Mouse (Mus musculus) embryonic facial prominence, embryonic 12.5 days (tissue): Measurements from ENCODE around the gene Fads6. TPM values are rescaled to one million over a fixed set of nuclear protein-coding genes. Genes with fewer than 3 reads are reported as not detected.

Experiments used
- ATAC-seq: fragments of 200-750 bp; cut with Nextera tagmentation; 2 replicates; pipeline ENCODE4 v1.8.0; 2017; ENCODE audit not compliant: insufficient number of reproducible peaks, insufficient read depth, low FRiP score, low TSS enrichment
- H3K27ac ChIP-seq: fragments of 300-500 bp; sonication (generic); 2 replicates; pipeline ENCODE4 v1.5.1; 2016; ENCODE audit warnings: mild to moderate bottlenecking
- H3K27me3 ChIP-seq: fragments of 300-500 bp; sonication (generic); 2 replicates; pipeline ENCODE4 v1.6.1; 2016; ENCODE audit warnings: mild to moderate bottlenecking, moderate library complexity
- H3K36me3 ChIP-seq: fragments of 300-500 bp; sonication (generic); 2 replicates; pipeline ENCODE4 v1.6.1; 2016; ENCODE audit warnings: mild to moderate bottlenecking
- H3K4me1 ChIP-seq: fragments of 300-500 bp; sonication (generic); 2 replicates; pipeline ENCODE4 v1.6.1; 2016
- H3K4me2 ChIP-seq: fragments of 300-500 bp; sonication (generic); replicated peaks from 2 replicates; pipeline ENCODE4 v1.6.1; 2016; ENCODE audit warnings: mild to moderate bottlenecking, moderate library complexity
- H3K4me3 ChIP-seq: fragments of 300-500 bp; sonication (generic); 2 replicates; pipeline ENCODE4 v1.5.1; 2016; ENCODE audit warnings: mild to moderate bottlenecking
- H3K9ac ChIP-seq: fragments of 300-500 bp; sonication (generic); 2 replicates; pipeline ENCODE4 v1.6.1; 2016; ENCODE audit warnings: mild to moderate bottlenecking, moderate library complexity
- H3K9me3 ChIP-seq: fragments of 300-500 bp; sonication (generic); 2 replicates; pipeline ENCODE4 v1.6.1; 2016; ENCODE audit warnings: mild to moderate bottlenecking, moderate library complexity
- WGBS: fragments of 180-500 bp; shearing (Covaris S2); methylation state at CpG from one replicate; pipeline ENCODE4 v1.1.7; 2016; 5-methylcytosine and 5-hydroxymethylcytosine counted together
- polyA plus RNA-seq: library from polyadenylated mRNA; unstranded; fragments of >200 nt; fragmentation: Nextera tagmentation; extraction: Ambion mirVana; gene quantifications from 2 replicates; pipeline ENCODE4 v1.2.1, GENCODE M21; 2016

Fads6 gene
- polyA plus RNA-seq, 1 experiment from 2014 or later, result 0.28 TPM

GRCm38 (mm10) chr11:115274771-115275170, 22.7 kb downstream of the Fads6 start:
- no peak for ATAC-seq
- no peak overlapping the region for H3K4me2 ChIP-seq
- H3K9ac ChIP-seq, result no peak overlapping the region
- no peak overlapping the region for H3K4me3 ChIP-seq
- H3K4me1 ChIP-seq, result peaks cover 22% of the 10 kb centered on the region
- H3K36me3 ChIP-seq, result no peaks in the 10 kb centered on the region
- H3K27ac ChIP-seq, result no peak overlapping the region
- H3K27me3 ChIP-seq, result 0 out of 2 replicates have a peak, but pooled peaks cover 3% of the 10 kb centered on the region
- H3K9me3 ChIP-seq, result no peaks in the 10 kb centered on the region
- 90% methylated on average over 6 of the region's 6 CpGs for WGBS

GRCm38 (mm10) chr11:115274178-115274577, 23.3 kb downstream of the Fads6 start:
- no peak for ATAC-seq
- no peak overlapping the region for H3K4me2 ChIP-seq

GRCm38 (mm10) chr11:115273735-115274134, 23.7 kb downstream of the Fads6 start:
- WGBS, result 46% methylated on average over 7 of the region's 7 CpGs
- peaks cover 8% of the 10 kb centered on the region; the same call in 1 of the 2 replicates for H3K36me3 ChIP-seq
- ATAC-seq, result no peak
- H3K9me3 ChIP-seq, result no peaks in the 10 kb centered on the region
- H3K27me3 ChIP-seq, result peaks cover 13% of the 10 kb centered on the region
- H3K4me1 ChIP-seq, result peaks cover 22% of the 10 kb centered on the region
- no peak overlapping the region for H3K27ac ChIP-seq
- H3K4me3 ChIP-seq, result no peak overlapping the region
- no peak overlapping the region for H3K9ac ChIP-seq
- H3K4me2 ChIP-seq, result no peak overlapping the region

More at GRCm38 (mm10) chr11:115274178-115274577, 23.3 kb downstream of the Fads6 start:
- Histone ChIP-seq H3K9ac (no peak overlapping the region), H3K27ac (no peak overlapping the region), H3K9me3 (no peaks in the 10 kb centered on the region), H3K27me3 (peaks cover 8% of the 10 kb centered on the region), H3K4me1 (peaks cover 22% of the 10 kb centered on the region), H3K4me3 (no peak overlapping the region), H3K36me3 (peaks cover 4% of the 10 kb centered on the region; the same call in 1 of the 2 replicates)
- 82% methylated on average over 7 of the region's 7 CpGs for WGBS

GRCm38 (mm10) chr11:115272894-115273498, 24.5 kb downstream of the Fads6 start:
- H3K4me1 ChIP-seq, result peaks cover 20% of the 10 kb centered on the region
- no peak overlapping the region for H3K9ac ChIP-seq

GRCm38 (mm10) chr11:115271481-115271880, 26.0 kb downstream of the Fads6 start:
- no peaks in the 10 kb centered on the region for H3K9me3 ChIP-seq
- no peak overlapping the region for H3K9ac ChIP-seq
- ATAC-seq, result no peak
- H3K4me3 ChIP-seq, result no peak overlapping the region
- 70% methylated on average over 10 of the region's 10 CpGs for WGBS
- no peak overlapping the region for H3K4me2 ChIP-seq
- H3K27me3 ChIP-seq, result peaks cover 35% of the 10 kb centered on the region
- no peak overlapping the region for H3K27ac ChIP-seq
- peaks cover 16% of the 10 kb centered on the region; the same call in 1 of the 2 replicates for H3K36me3 ChIP-seq
- peaks cover 23% of the 10 kb centered on the region for H3K4me1 ChIP-seq

More at GRCm38 (mm10) chr11:115272894-115273498, 24.5 kb downstream of the Fads6 start:
- no peak overlapping the region for H3K27ac ChIP-seq
- WGBS, result 79% methylated on average over 10 of the region's 10 CpGs
- H3K4me3 ChIP-seq, result no peak overlapping the region
- no peak overlapping the region for H3K4me2 ChIP-seq
- no peak for ATAC-seq
- H3K9me3 ChIP-seq, result no peaks in the 10 kb centered on the region
- H3K36me3 ChIP-seq, result peaks cover 15% of the 10 kb centered on the region; the same call in 1 of the 2 replicates
- H3K27me3 ChIP-seq, result peaks cover 20% of the 10 kb centered on the region

- Histone ChIP-seq H3K36me3 (peaks cover 16% of the 10 kb centered on the region; the same call in 1 of the 2 replicates), H3K27me3 (peaks cover 39% of the 10 kb centered on the region), H3K27ac (no peak overlapping the region), H3K9me3 (no peaks in the 10 kb centered on the region), H3K4me3 (no peak overlapping the region), H3K9ac (no peak overlapping the region), H3K4me1 (peaks cover 23% of the 10 kb centered on the region), H3K4me2 (no peak overlapping the region)
- ATAC-seq, result no peak
- 77% methylated on average over 9 of the region's 9 CpGs for WGBS
Observed at GRCm38 (mm10) chr11:115271052-115271451, 26.4 kb downstream of the Fads6 start.

- peaks cover 47% of the 10 kb centered on the region for H3K27me3 ChIP-seq
- no peaks in the 10 kb centered on the region for H3K9me3 ChIP-seq
- H3K9ac ChIP-seq, result no peak overlapping the region
- WGBS, result 32% methylated on average over 19 of the region's 19 CpGs
- H3K4me1 ChIP-seq, result peaks cover 21% of the 10 kb centered on the region
- ATAC-seq, result no peak
- H3K4me3 ChIP-seq, result no peak overlapping the region
- no peak overlapping the region for H3K4me2 ChIP-seq
- H3K27ac ChIP-seq, result no peak overlapping the region
- H3K36me3 ChIP-seq, result peaks cover 16% of the 10 kb centered on the region; the same call in 1 of the 2 replicates
Observed at GRCm38 (mm10) chr11:115270148-115270861, 27.2 kb downstream of the Fads6 start.

GRCm38 (mm10) chr11:115269330-115270066, 28.0 kb downstream of the Fads6 start:
- H3K9ac ChIP-seq, result no peak overlapping the region
- H3K4me3 ChIP-seq, result no peak overlapping the region
- H3K4me2 ChIP-seq, result no peak overlapping the region
- WGBS, result 85% methylated on average over 27 of the region's 27 CpGs
- no peaks in the 10 kb centered on the region for H3K9me3 ChIP-seq
- peaks cover 24% of the 10 kb centered on the region for H3K4me1 ChIP-seq
- H3K27ac ChIP-seq, result no peak overlapping the region
- H3K36me3 ChIP-seq, result peaks cover 16% of the 10 kb centered on the region; the same call in 1 of the 2 replicates
- ATAC-seq, result no peak
- H3K27me3 ChIP-seq, result peaks cover 55% of the 10 kb centered on the region

- peaks cover 16% of the 10 kb centered on the region; the same call in 1 of the 2 replicates for H3K36me3 ChIP-seq
- ATAC-seq, result no peak
- WGBS, result 76% methylated on average over 11 of the region's 11 CpGs
- peaks cover 24% of the 10 kb centered on the region for H3K4me1 ChIP-seq
- H3K27ac ChIP-seq, result no peak overlapping the region
- H3K27me3 ChIP-seq, result peaks cover 70% of the 10 kb centered on the region
- no peak overlapping the region for H3K4me2 ChIP-seq
- no peak overlapping the region for H3K9ac ChIP-seq
- no peaks in the 10 kb centered on the region for H3K9me3 ChIP-seq
- no peak overlapping the region for H3K4me3 ChIP-seq
Observed at GRCm38 (mm10) chr11:115267958-115268357, 29.5 kb downstream of the Fads6 start.

- Histone ChIP-seq H3K4me2 (peak within 1 kb of the TSS; percentile 75), H3K9ac (peak within 1 kb of the TSS; percentile 48; the same call in 1 of the 2 replicates), H3K36me3 (peaks cover 16% of the 10 kb centered on the region; the same call in 1 of the 2 replicates), H3K9me3 (no peaks in the 10 kb centered on the region), H3K27ac (no peak within 1 kb of the TSS), H3K4me3 (peak within 1 kb of the TSS; percentile 39), H3K27me3 (peaks cover 77% of the 10 kb centered on the region), H3K4me1 (peaks cover 24% of the 10 kb centered on the region)
- 12% methylated on average over 16 of the region's 50 CpGs for WGBS
- no peak for ATAC-seq
Observed at GRCm38 (mm10) chr11:115267061-115267883, 30.2 kb downstream of the Fads6 start, which contains the start of gene Grin2c. TSS of gene Grin2c (minus strand) at chr11:115267243.

- no peak overlapping the region for H3K27ac ChIP-seq
- 1% methylated on average over 22 of the region's 22 CpGs for WGBS
- H3K9ac ChIP-seq, result no peak overlapping the region
Observed at GRCm38 (mm10) chr11:115266400-115266778, 31.1 kb downstream of the Fads6 start.

More at GRCm38 (mm10) chr11:115266400-115266778, 31.1 kb downstream of the Fads6 start:
- peak overlapping the region; percentile 39 for H3K4me3 ChIP-seq
- H3K4me1 ChIP-seq, result peaks cover 24% of the 10 kb centered on the region
- H3K27me3 ChIP-seq, result peaks cover 86% of the 10 kb centered on the region
- no peaks in the 10 kb centered on the region for H3K9me3 ChIP-seq
- H3K4me2 ChIP-seq, result peak overlapping the region; percentile 75
- ATAC-seq, result no peak
- peaks cover 16% of the 10 kb centered on the region; the same call in 1 of the 2 replicates for H3K36me3 ChIP-seq
